Mouse (Mus musculus): ENCODE data around the gene Fam172a. TPM values are rescaled to one million over a fixed set of nuclear protein-coding genes. Genes with fewer than 3 reads are reported as not detected.
"Not testable (repeated sequence)": the region's sequence is repeated elsewhere in the genome, so short reads cannot be mapped to it uniquely, and the experiment has no call there.

The Fam172a gene
- 9.2 and 11.3 TPM in 2 replicates for polyA plus RNA-seq (2015; fragmentation: Nextera tagmentation; extraction: Ambion mirVana)

DNA sequence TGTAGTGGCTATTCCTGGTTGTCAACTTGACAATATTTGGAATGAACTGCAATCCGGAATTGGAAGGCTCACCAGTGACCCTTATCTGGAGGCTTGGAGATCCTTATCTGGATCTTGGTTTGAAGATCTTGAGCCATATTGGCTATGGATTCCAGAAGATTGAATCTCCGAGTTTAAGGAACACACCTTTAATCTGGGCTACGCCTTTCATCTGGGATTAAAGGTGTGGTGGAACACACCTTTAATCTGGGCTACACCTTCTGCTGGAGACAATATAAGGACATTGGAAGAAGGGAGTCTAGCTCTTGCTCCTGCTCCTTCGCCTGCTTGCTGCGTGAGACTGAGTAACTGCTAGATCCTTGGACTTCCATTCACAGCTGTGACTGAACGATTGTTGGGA lies at the start of gene Fam172a:
Fam172a (plus strand) TSS at position 301 of the 400 bp plus-strand sequence.
- ATAC-seq (ENCODE audit: insufficient read depth); H3K4me2 ChIP-seq; H3K27ac ChIP-seq (replicated peaks); H3K9ac ChIP-seq; H3K4me3 ChIP-seq (replicated peaks); H3K9me3 ChIP-seq (replicated peaks); H3K27me3 ChIP-seq; H3K36me3 ChIP-seq (replicated peaks); H3K4me1 ChIP-seq (replicated peaks): not testable (repeated sequence)
- WGBS (ENCODE audit: insufficient replicate concordance), result no CpG with 5 or more reads among the region's 6 CpGs

DNA sequence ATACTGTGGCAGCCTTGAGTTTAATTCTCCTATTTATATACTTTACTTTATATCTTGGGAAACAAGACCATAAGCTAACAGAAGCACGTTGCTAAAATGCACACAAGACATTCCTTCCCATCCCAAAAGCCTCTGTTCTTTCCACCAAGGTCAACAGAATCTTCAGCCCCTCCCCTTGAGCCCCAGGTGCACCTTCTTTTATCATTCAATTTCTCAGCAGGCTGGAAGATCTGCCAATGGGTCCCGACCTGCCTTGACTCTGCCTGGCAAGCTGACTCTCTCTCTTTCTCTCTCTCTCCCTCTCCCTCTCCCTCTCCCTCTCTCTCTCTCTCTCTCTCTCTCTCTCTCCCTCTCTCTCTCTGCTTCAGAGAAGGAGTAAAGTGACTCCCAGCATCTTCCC lies 13.2 kb upstream of the Fam172a start:
- 32% methylated on average over 2 of the region's 2 CpGs for WGBS (ENCODE audit: insufficient replicate concordance)
- no peak overlapping the region for H3K27ac ChIP-seq (replicated peaks)
- no peak overlapping the region for H3K4me2 ChIP-seq
- no peaks in the 10 kb centered on the region for H3K36me3 ChIP-seq (replicated peaks)
- no peaks in the 10 kb centered on the region for H3K27me3 ChIP-seq
- no peak overlapping the region for H3K9ac ChIP-seq
- H3K4me1 ChIP-seq (replicated peaks), result no peaks in the 10 kb centered on the region
- no peaks in the 10 kb centered on the region for H3K9me3 ChIP-seq (replicated peaks)
- H3K4me3 ChIP-seq (replicated peaks), result no peak overlapping the region
- no peak for ATAC-seq (ENCODE audit: insufficient read depth)

DNA sequence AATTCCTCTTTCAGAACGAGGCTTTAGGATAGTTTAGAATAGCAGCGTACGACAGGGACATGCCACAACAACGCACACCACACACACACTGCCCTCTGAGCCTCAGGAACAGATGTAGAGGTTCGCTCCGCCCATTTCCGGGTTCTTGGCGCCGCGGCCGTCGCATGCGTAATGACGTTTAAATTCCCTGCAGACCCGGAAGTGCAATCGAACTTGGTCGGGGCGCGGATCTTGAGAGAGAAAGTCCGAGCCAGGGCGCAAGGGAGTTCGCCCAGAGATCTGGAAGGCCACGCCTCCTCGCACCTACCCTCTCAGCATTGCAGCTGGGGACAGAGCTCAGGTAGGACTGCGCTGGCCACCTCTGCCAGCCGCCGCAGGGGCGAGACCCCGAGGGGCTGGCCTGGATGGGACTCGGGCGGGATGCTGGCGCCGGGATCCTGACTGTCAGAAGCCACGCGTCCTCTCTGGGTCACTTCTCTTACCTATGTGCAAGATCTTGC lies 6.7 kb downstream of the Fam172a start:
- Histone ChIP-seq H3K4me2 (peak overlapping the region; percentile 74), H3K27ac (replicated peaks) (peak overlapping the region; percentile 54), H3K9ac (peak overlapping the region; percentile 76), H3K4me1 (replicated peaks) (peaks cover 14% of the 10 kb centered on the region), H3K9me3 (replicated peaks) (no peaks in the 10 kb centered on the region), H3K27me3 (no peaks in the 10 kb centered on the region), H3K36me3 (replicated peaks) (no peaks in the 10 kb centered on the region), H3K4me3 (replicated peaks) (peak overlapping the region; percentile 84)
- peak; percentile 94 for ATAC-seq (ENCODE audit: insufficient read depth)
- under 1% methylated on average over 35 of the region's 35 CpGs for WGBS (ENCODE audit: insufficient replicate concordance)

DNA sequence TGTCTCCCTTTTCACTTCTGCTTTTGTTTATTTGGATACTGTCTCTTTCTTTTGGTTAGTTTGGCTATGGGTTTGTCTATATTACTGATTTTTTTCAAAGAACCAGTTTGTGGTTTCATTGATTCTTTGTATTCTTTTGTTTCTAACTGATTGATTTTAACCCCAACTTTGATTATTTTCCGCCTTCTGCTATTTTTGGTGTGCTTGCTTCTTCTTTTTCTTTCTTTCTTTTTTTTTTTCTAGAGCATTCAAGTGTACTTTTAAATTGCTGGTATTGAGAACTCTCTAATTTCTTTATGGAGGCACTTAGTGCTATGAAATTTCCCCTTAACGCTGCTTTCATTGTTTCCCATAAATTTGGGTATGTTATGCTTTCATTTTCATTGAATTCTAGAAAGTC lies 15.7 kb downstream of the Fam172a start:
- H3K4me1 ChIP-seq (replicated peaks), result no peaks in the 10 kb centered on the region
- no peak for ATAC-seq (ENCODE audit: insufficient read depth)
- WGBS (ENCODE audit: insufficient replicate concordance), result 78% methylated on average over 2 of the region's 2 CpGs
- no peak overlapping the region for H3K4me3 ChIP-seq (replicated peaks)
- no peak overlapping the region for H3K4me2 ChIP-seq
- H3K36me3 ChIP-seq (replicated peaks), result no peaks in the 10 kb centered on the region
- H3K27me3 ChIP-seq, result no peaks in the 10 kb centered on the region
- no peak overlapping the region for H3K27ac ChIP-seq (replicated peaks)
- H3K9me3 ChIP-seq (replicated peaks), result no peaks in the 10 kb centered on the region
- H3K9ac ChIP-seq, result no peak overlapping the region

DNA sequence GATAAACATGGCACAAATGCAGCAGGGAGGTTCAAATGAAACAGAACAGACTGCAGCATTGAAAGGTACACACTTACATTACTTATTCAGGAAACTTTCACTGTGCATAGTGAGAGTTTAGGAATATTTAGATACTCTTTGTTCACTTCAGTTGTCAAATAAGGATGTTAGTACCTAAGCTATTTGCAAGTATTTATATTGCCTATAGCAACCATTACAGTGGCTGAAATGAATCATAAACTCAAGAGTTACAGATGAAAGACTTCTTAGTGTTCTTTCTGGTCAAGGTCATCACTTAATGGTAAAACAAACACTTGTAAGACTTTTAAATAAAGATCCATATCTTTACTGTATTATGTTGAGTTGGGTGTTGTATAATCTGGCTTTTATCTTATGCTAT lies 41.0 kb downstream of the Fam172a start:
- Histone ChIP-seq H3K4me2 (no peak overlapping the region), H3K27ac (replicated peaks) (no peak overlapping the region), H3K27me3 (no peaks in the 10 kb centered on the region), H3K4me3 (replicated peaks) (no peak overlapping the region), H3K9ac (no peak overlapping the region), H3K36me3 (replicated peaks) (no peaks in the 10 kb centered on the region), H3K4me1 (replicated peaks) (no peaks in the 10 kb centered on the region), H3K9me3 (replicated peaks) (no peaks in the 10 kb centered on the region)
- ATAC-seq (ENCODE audit: insufficient read depth), result no peak

DNA sequence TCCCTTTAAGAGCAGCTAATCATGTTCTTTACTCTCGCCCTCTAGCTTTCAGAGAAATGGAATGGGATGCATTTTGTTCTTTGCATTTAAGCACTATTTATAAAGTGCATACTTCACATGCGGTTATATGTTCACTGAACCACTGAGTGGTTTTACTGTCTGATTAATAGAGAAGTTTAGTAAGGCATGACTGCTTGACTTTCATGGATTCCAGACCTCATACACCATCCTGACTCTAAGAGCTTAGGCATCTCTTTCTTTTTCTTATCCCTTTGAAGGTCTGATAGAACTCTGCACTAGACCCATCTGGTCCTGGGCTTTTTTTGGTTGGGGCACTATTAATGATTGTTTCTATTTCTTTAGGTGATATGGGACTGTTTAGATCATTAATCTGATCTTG lies 75.8 kb downstream of the Fam172a start:
- Histone ChIP-seq H3K4me3 (replicated peaks) (no peak overlapping the region), H3K9me3 (replicated peaks) (no peaks in the 10 kb centered on the region), H3K4me1 (replicated peaks) (no peaks in the 10 kb centered on the region), H3K4me2 (no peak overlapping the region), H3K27ac (replicated peaks) (no peak overlapping the region), H3K27me3 (no peaks in the 10 kb centered on the region), H3K9ac (no peak overlapping the region), H3K36me3 (replicated peaks) (no peaks in the 10 kb centered on the region)
- WGBS (ENCODE audit: insufficient replicate concordance), result 59% methylated on average over 2 of the region's 2 CpGs
- no peak for ATAC-seq (ENCODE audit: insufficient read depth)

DNA sequence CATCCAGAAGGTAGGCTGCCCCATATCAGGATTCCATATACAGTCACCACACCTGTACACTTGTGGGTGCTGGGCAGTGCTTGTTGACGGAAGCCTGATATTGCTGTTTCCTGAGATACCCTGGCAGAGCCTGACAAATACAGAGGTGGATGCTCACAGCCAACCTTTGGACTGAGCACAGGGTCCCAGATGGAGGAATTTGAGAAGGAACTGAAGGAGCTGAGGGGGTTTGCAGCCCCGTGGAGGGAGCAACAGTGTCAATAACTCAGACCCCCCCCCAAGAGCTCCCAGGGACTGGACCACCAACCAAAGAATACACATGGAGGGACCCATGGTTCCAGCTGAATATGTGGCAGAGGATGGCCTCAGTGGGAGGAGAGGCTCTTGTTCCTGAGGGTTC lies 105.5 kb downstream of the Fam172a start:
- not testable (repeated sequence) for H3K9me3 ChIP-seq (replicated peaks); H3K36me3 ChIP-seq (replicated peaks); H3K4me1 ChIP-seq (replicated peaks); H3K27me3 ChIP-seq; H3K4me2 ChIP-seq; H3K4me3 ChIP-seq (replicated peaks); H3K27ac ChIP-seq (replicated peaks); ATAC-seq (ENCODE audit: insufficient read depth); H3K9ac ChIP-seq
- 85% methylated on average over 2 of the region's 2 CpGs for WGBS (ENCODE audit: insufficient replicate concordance)

DNA sequence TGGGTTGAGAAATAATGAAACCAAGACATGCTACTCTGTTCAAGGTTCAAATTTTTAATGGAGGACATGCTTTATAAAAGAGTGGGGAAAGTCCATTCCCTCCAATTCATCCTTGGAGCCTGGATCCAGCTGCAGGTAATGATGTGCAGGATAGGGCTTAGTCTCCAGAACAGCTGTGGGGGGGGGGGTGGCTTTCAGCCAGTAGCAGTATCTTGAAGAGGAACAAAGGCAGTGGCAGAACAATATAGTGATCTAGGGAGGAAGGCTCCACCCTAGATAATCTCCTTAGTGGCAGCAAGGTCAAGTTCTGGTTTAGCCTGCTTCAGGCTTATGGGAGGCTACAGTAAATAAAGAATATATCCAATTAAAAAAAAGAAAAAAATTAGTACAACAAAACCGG lies 108.6 kb downstream of the Fam172a start:
- Histone ChIP-seq H3K4me1 (replicated peaks) (no peaks in the 10 kb centered on the region), H3K9ac (no peak overlapping the region), H3K27ac (replicated peaks) (no peak overlapping the region), H3K9me3 (replicated peaks) (no peaks in the 10 kb centered on the region), H3K27me3 (no peaks in the 10 kb centered on the region), H3K4me3 (replicated peaks) (no peak overlapping the region), H3K36me3 (replicated peaks) (no peaks in the 10 kb centered on the region), H3K4me2 (no peak overlapping the region)
- WGBS (ENCODE audit: insufficient replicate concordance), result 74% methylated on average over 1 of the region's 1 CpGs
- no peak for ATAC-seq (ENCODE audit: insufficient read depth)

DNA sequence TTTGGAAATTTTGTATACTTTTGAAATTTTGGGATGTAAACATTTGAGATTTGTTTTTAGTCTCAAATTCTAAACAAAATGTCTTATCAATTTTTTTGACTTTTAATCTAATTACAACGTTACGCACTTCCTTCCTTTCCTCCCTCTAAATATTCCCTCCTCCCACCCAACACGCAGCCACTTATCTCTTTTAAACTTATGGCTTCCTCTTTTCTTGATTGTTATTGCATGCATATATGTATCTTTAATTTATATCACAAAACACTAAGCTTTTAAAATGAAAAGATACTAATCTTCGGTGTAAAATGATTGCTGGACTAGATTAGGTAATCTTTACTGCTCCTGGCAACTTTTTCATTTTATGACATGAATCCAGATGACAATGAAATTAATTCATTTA lies 124.3 kb downstream of the Fam172a start:
- H3K27ac ChIP-seq (replicated peaks), result no peak overlapping the region
- H3K4me1 ChIP-seq (replicated peaks), result no peaks in the 10 kb centered on the region
- ATAC-seq (ENCODE audit: insufficient read depth), result no peak
- H3K36me3 ChIP-seq (replicated peaks), result no peaks in the 10 kb centered on the region
- H3K27me3 ChIP-seq, result no peaks in the 10 kb centered on the region
- H3K4me3 ChIP-seq (replicated peaks), result no peak overlapping the region
- 50% methylated on average over 4 of the region's 4 CpGs for WGBS (ENCODE audit: insufficient replicate concordance)
- H3K9ac ChIP-seq, result no peak overlapping the region
- no peaks in the 10 kb centered on the region for H3K9me3 ChIP-seq (replicated peaks)
- H3K4me2 ChIP-seq, result no peak overlapping the region

DNA sequence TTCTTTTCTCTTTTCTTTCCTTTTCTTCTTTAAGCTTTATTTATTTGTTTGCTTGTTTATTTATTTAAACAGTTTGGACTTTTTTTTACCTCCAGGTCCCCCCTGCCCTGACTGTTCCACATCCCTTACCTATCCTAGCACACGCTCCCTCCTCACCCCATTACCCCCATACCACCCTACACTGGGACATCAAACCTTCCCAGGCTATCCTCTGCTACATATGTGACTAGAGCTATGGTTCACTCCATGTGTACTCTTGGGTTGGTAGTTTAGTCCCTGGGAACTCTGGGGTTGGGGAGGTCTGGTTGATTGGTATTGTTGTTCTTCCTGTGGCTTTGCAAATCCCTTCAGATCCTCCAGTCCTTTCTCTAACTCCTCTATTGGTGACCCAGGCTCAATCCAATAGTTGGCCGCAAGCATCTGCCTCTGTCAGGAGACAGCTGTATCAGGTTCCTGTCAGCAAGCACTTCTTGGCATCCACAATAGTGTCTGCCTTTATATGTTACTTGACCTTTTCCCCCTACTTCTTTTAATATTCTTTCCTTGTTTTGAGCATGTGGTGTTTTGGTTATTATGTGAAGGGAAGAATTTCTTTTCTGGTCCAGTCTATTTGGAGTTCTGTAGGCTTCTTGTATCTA lies 141.3 kb downstream of the Fam172a start:
- no peaks in the 10 kb centered on the region for H3K9me3 ChIP-seq (replicated peaks)
- ATAC-seq (ENCODE audit: insufficient read depth), result no peak
- no peak overlapping the region for H3K4me3 ChIP-seq (replicated peaks)
- H3K9ac ChIP-seq, result no peak overlapping the region
- H3K4me1 ChIP-seq (replicated peaks), result no peaks in the 10 kb centered on the region
- no peak overlapping the region for H3K27ac ChIP-seq (replicated peaks)
- no peaks in the 10 kb centered on the region for H3K27me3 ChIP-seq
- H3K36me3 ChIP-seq (replicated peaks), result no peaks in the 10 kb centered on the region
- H3K4me2 ChIP-seq, result no peak overlapping the region
- 75% methylated on average over 2 of the region's 2 CpGs for WGBS (ENCODE audit: insufficient replicate concordance)

DNA sequence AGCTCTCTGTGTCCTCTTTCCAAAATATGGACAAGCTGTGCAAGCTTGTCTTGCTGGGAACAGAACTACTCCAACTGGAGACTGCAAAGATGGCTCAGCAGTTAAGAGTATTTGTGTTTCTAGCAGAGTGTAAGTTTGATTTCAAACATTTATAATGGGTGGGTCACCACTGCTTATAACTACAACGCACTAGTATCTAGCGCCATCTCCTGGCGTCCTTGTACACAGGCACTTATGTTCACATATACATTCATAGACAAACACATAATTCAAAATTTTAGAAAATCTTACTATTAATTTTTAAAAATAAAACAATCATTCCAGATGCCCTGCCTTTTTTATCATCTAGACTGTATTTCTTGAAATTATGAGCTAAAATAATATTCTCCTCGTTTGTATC lies 147.0 kb downstream of the Fam172a start:
- no peaks in the 10 kb centered on the region for H3K36me3 ChIP-seq (replicated peaks)
- no peaks in the 10 kb centered on the region for H3K9me3 ChIP-seq (replicated peaks)
- H3K27me3 ChIP-seq, result no peaks in the 10 kb centered on the region
- H3K4me1 ChIP-seq (replicated peaks), result no peaks in the 10 kb centered on the region
- H3K4me2 ChIP-seq, result no peak overlapping the region
- ATAC-seq (ENCODE audit: insufficient read depth), result no peak
- 75% methylated on average over 4 of the region's 4 CpGs for WGBS (ENCODE audit: insufficient replicate concordance)
- H3K27ac ChIP-seq (replicated peaks), result no peak overlapping the region
- H3K4me3 ChIP-seq (replicated peaks), result no peak overlapping the region
- H3K9ac ChIP-seq, result no peak overlapping the region

DNA sequence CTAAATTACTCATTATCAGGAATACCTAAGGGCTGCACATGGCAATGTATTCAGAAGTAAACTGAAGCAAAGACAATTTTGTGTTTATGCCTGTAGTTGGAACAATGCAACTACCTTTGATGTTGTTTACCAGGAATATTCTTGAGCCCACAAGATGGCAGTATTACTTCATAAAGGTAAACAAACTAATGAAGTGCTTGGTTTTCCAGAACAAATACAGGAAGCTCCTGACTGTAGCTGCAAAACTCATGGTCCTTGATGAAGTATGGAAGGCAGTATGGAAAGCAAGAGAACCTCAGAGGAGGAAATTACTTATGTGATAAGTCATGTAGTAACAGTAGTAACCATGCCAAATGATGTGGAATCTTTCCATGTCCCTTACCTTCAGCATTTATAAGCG lies 163.0 kb downstream of the Fam172a start:
- WGBS (ENCODE audit: insufficient replicate concordance), result 83% methylated on average over 1 of the region's 1 CpGs
- ATAC-seq (ENCODE audit: insufficient read depth), result no peak
- Histone ChIP-seq H3K9ac (no peak overlapping the region), H3K27me3 (no peaks in the 10 kb centered on the region), H3K36me3 (replicated peaks) (no peaks in the 10 kb centered on the region), H3K4me2 (no peak overlapping the region), H3K4me3 (replicated peaks) (no peak overlapping the region), H3K9me3 (replicated peaks) (no peaks in the 10 kb centered on the region), H3K4me1 (replicated peaks) (no peaks in the 10 kb centered on the region), H3K27ac (replicated peaks) (no peak overlapping the region)

Measured in liver, embryonic 15.5 days (tissue).